Mouse (Mus musculus) CH12.LX (cell line): Measurements from ENCODE around the gene Kif12. TPM values are rescaled to one million over a fixed set of nuclear protein-coding genes. Genes with fewer than 3 reads are reported as not detected.
A peak's percentile ranks its signal among the peaks of the same experiment; 100 is the strongest.

Experiments used
- DNase-seq: peaks from one replicate; pipeline ENCODE4 v3.0.0-alpha.2; 2013; ENCODE audit errors: extremely low read depth
- H3K27ac ChIP-seq: 2 replicates; pipeline ENCODE4 v1.5.1; 2012; ENCODE audit warnings: low read depth, mild to moderate bottlenecking, control low read depth, moderate library complexity; ENCODE audit not compliant: insufficient read depth
- H3K27me3 ChIP-seq: replicated peaks from 2 replicates; pipeline ENCODE3; 2012; ENCODE audit warnings: inconsistent platforms
- H3K36me3 ChIP-seq, 2 experiments: replicated peaks in 1 of 2; 2 replicates each; pipeline versions ENCODE3 to v1.6.1; 2012; ENCODE audit warnings: inconsistent platforms in 1 of 2, low read length in 1 of 2, mild to moderate bottlenecking in 1 of 2, mixed read lengths in 1 of 2, moderate library complexity in 1 of 2; ENCODE audit not compliant: control insufficient read depth in 1 of 2, insufficient read depth in 1 of 2
- H3K4me1 ChIP-seq, 2 experiments: 2 replicates each; pipeline ENCODE4 v1.6.1; 2012; ENCODE audit warnings: inconsistent platforms in 1 of 2, moderate library complexity in 1 of 2; ENCODE audit not compliant: insufficient read depth in 2 of 2, control insufficient read depth in 1 of 2
- H3K4me2 ChIP-seq: 2 replicates; pipeline ENCODE4 v1.6.1; 2012; ENCODE audit warnings: low read depth, mild to moderate bottlenecking, control low read depth; ENCODE audit not compliant: poor library complexity, insufficient read depth, severe bottlenecking
- H3K4me3 ChIP-seq, 3 experiments: fragments of 150-350 bp in 1 of 3; sonication (generic) in 1 of 3; replicated peaks in 1 of 3; 2 replicates each; pipeline versions ENCODE3 to v1.5.1; 2011 to 2012; ENCODE audit warnings: low read depth in 2 of 3, low read length in 2 of 3, mild to moderate bottlenecking in 2 of 3, moderate library complexity in 2 of 3, control low read depth in 1 of 3, improper control_type of control experiment in 1 of 3, inconsistent platforms in 1 of 3, mixed read lengths in 1 of 3; ENCODE audit not compliant: poor library complexity in 1 of 3
- H3K79me2 ChIP-seq: replicated peaks from 2 replicates; pipeline ENCODE4 v1.6.1; 2012; ENCODE audit warnings: mild to moderate bottlenecking, moderate library complexity; ENCODE audit not compliant: control insufficient read depth, poor library complexity, insufficient read depth, severe bottlenecking; ENCODE audit errors: extremely low read depth
- H3K9ac ChIP-seq: 2 replicates; pipeline ENCODE4 v1.6.1; 2012; ENCODE audit warnings: low read depth, mild to moderate bottlenecking, control low read depth, moderate library complexity; ENCODE audit not compliant: insufficient read depth
- H3K9me3 ChIP-seq: replicated peaks from 2 replicates; pipeline ENCODE3; 2012; ENCODE audit warnings: low read length, inconsistent platforms, mixed read lengths
- BHLHE40 ChIP-seq: IDR thresholded peaks from 2 replicates; pipeline ENCODE4 v1.6.1; 2011; ENCODE audit warnings: mild to moderate bottlenecking, low read depth, low read length, improper control_type of control experiment
- CTCF ChIP-seq, 2 experiments: IDR thresholded peaks in 1 of 2; conservative IDR thresholded peaks in 1 of 2; 2 replicates each; pipeline ENCODE4 v1.5.1; 2011 to 2012; ENCODE audit warnings: low read depth in 2 of 2, low read length in 2 of 2, improper control_type of control experiment in 1 of 2, inconsistent platforms in 1 of 2, mild to moderate bottlenecking in 1 of 2, moderate library complexity in 1 of 2
- JUND ChIP-seq: conservative IDR thresholded peaks from 2 replicates; pipeline ENCODE4 v1.6.1; 2011; ENCODE audit warnings: low read depth, low read length, improper control_type of control experiment
- KAT2A ChIP-seq: IDR thresholded peaks from 2 replicates; pipeline ENCODE4 v1.6.1; 2012; ENCODE audit warnings: low read length, improper control_type of control experiment, inconsistent platforms; ENCODE audit not compliant: insufficient replicate concordance
- MAX ChIP-seq: IDR thresholded peaks from 2 replicates; pipeline ENCODE4 v1.6.1; 2011; ENCODE audit warnings: low read length, improper control_type of control experiment
- MAZ ChIP-seq: IDR thresholded peaks from 2 replicates; pipeline ENCODE4 v1.6.1; 2012; ENCODE audit warnings: low read depth, mild to moderate bottlenecking, inconsistent platforms, low read length, improper control_type of control experiment, moderate library complexity
- NRF1 ChIP-seq: IDR thresholded peaks from 2 replicates; pipeline ENCODE4 v1.6.1; 2014; ENCODE audit warnings: low read depth, mild to moderate bottlenecking, inconsistent platforms, low read length, improper control_type of control experiment, moderate library complexity
- PAX5 ChIP-seq: IDR thresholded peaks from 2 replicates; pipeline ENCODE4 v1.6.1; 2012; ENCODE audit warnings: low read length, inconsistent platforms, mixed read lengths
- RAD21 ChIP-seq: IDR thresholded peaks from 2 replicates; pipeline ENCODE4 v1.6.1; 2011; ENCODE audit warnings: low read depth, mild to moderate bottlenecking, low read length, improper control_type of control experiment, moderate library complexity
- RCOR1 ChIP-seq: conservative IDR thresholded peaks from 2 replicates; pipeline ENCODE4 v1.6.1; 2012; ENCODE audit warnings: low read depth, mild to moderate bottlenecking, inconsistent platforms, low read length, improper control_type of control experiment
- USF1 ChIP-seq: IDR thresholded peaks from 2 replicates; pipeline ENCODE4 v1.6.1; 2014; ENCODE audit warnings: low read depth, mild to moderate bottlenecking, inconsistent platforms, low read length, improper control_type of control experiment
- ZC3H11A ChIP-seq: IDR thresholded peaks from 2 replicates; pipeline ENCODE4 v1.6.1; 2012; ENCODE audit warnings: low read depth, mild to moderate bottlenecking, inconsistent platforms, low read length, improper control_type of control experiment
- dilution Hi-C: fragments of 300-500 bp; cut with MboI; formaldehyde crosslinking; loops from 2 replicates; pipeline ENCODE4 v1.14.3; 2020; ENCODE audit warnings: low sequenced_read_pairs; ENCODE audit not compliant: extremely low pct_unique_long_range_greater_than_20kb, extremely low pct_ligation_motif_present
- in situ Hi-C: fragments of 300-500 bp; cut with MboI; formaldehyde crosslinking; loops from 3 replicates; pipeline ENCODE4 v1.14.3; 2019; ENCODE audit warnings: low sequenced_read_pairs, low pct_ligation_motif_present, low pct_unique_long_range_greater_than_20kb, mixed read lengths
- polyA plus RNA-seq: library from polyadenylated mRNA; unstranded; fragments of >175 nt; gene quantifications from 2 replicates; pipeline ENCODE4 v1.2.1, GENCODE M21; 2012; ENCODE audit warnings: low read depth; ENCODE audit not compliant: insufficient read length
- total RNA-seq, 2 experiments: library from RNA; depleted of rRNA; stranded (reverse); fragments of 300-350 nt in 1 of 2; fragments of >200 nt in 1 of 2; gene quantifications; 2 replicates each; pipeline ENCODE4 v1.2.3; 2012 to 2014

Kif12 gene
- total and polyA plus RNA-seq, 3 experiments = not detected

GRCm38 (mm10) chr4:63147268-63147667 is 24.7 kb downstream of the Kif12 start:
- H3K4me1 ChIP-seq = no peaks in the 10 kb centered on the region; a peak in 1 of 4 replicates
- H3K27ac ChIP-seq = no peak overlapping the region
- in situ Hi-C loops = loop anchor here (25.0 kb wide), 1 partner anchor 260 kb away; no protein-coding TSS in a partner anchor
- TF ChIP-seq CTCF (conservative IDR thresholded peaks at IDR 0.05 in 1 of 2, IDR thresholded peaks at IDR 0.05 in 1 of 2; ENCODE audit: low read depth in 2 of 2, low read length in 2 of 2) = peak in 1 of 2 experiments; percentile 44; a peak in 3 of 4 replicates
- no peak for TF ChIP-seq KAT2A
- no peak for TF ChIP-seq ZC3H11A
- peak; percentile 19 for TF ChIP-seq RAD21
- TF ChIP-seq, all 38 proteins: peak for 2
- DNase-seq = peak; percentile 7
- Histone ChIP-seq H3K4me3 (no peak overlapping the region), H3K9ac (no peak overlapping the region), H3K27me3 (peaks cover 73% of the 10 kb centered on the region), H3K4me2 (no peak overlapping the region), H3K36me3 (no peaks in the 10 kb centered on the region), H3K9me3 (peaks cover 9% of the 10 kb centered on the region), H3K79me2 (no peaks in the 10 kb centered on the region)
- dilution Hi-C loops = no loop called here

- H3K27ac ChIP-seq = no peak overlapping the region
- no peak overlapping the region for H3K9ac ChIP-seq
- H3K79me2 ChIP-seq = no peaks in the 10 kb centered on the region
- no peak for DNase-seq
- no peaks in the 10 kb centered on the region for H3K4me1 ChIP-seq
- H3K4me2 ChIP-seq = no peak overlapping the region
- in situ Hi-C loops = loop anchor here (25.0 kb wide), 1 partner anchor 243 kb away; no protein-coding TSS in a partner anchor
- H3K36me3 ChIP-seq = no peaks in the 10 kb centered on the region
- H3K27me3 ChIP-seq = peaks cover 81% of the 10 kb centered on the region
- H3K4me3 ChIP-seq = no peak overlapping the region
- TF ChIP-seq JUND = no peak
- no peak for TF ChIP-seq PAX5
- TF ChIP-seq RCOR1 = no peak
- TF ChIP-seq NRF1 = no peak
- TF ChIP-seq USF1 = no peak
- TF ChIP-seq MAX = no peak
- TF ChIP-seq MAZ = no peak
- TF ChIP-seq BHLHE40 = no peak
- dilution Hi-C loops = no loop called here
- no peaks in the 10 kb centered on the region for H3K9me3 ChIP-seq
Measured at GRCm38 (mm10) chr4:63129891-63130624, 41.9 kb downstream of the Kif12 start.
